Mouse (Mus musculus) sigmoid colon, adult 10 weeks (tissue): ENCODE data around the gene Cryga. TPM values are rescaled to one million over a fixed set of nuclear protein-coding genes. Genes with fewer than 3 reads are reported as not detected.

Source experiments
- polyA plus RNA-seq: library from polyadenylated mRNA; stranded (reverse); fragments of 350-450 nt; fragmentation: Illumina TruSeq; extraction: RNeasy Lipid Tissue Mini Kit (QIAGEN cat#74804); gene quantifications from one replicate; pipeline ENCODE4 v1.2.3, GENCODE M21; 2014; ENCODE audit warnings: low read depth, low replicate concordance

Cryga gene
- not detected for polyA plus RNA-seq

DNA sequence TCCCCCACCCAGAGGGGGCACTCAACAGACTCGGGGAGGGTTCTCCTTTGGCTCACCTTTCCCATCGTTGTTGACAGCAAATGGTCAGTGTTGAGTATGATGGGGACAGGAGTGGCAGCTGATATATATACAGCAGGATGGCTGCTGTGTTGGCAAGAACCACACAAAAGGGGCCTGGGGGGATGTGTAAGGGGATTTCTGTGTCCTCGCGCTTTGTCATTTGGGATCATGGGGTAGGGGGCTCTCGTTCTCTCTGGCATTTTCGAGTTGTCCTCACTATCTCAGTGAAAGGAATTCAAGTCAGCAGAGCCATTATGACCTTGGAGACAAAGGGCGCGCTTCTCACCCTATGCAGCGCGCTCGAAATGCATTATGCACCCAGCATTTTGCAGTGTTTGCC, at the start of gene Cryga:
Gene Cryga (minus strand): TSS at position 101 of the 400 bp plus-strand sequence.

DNA sequence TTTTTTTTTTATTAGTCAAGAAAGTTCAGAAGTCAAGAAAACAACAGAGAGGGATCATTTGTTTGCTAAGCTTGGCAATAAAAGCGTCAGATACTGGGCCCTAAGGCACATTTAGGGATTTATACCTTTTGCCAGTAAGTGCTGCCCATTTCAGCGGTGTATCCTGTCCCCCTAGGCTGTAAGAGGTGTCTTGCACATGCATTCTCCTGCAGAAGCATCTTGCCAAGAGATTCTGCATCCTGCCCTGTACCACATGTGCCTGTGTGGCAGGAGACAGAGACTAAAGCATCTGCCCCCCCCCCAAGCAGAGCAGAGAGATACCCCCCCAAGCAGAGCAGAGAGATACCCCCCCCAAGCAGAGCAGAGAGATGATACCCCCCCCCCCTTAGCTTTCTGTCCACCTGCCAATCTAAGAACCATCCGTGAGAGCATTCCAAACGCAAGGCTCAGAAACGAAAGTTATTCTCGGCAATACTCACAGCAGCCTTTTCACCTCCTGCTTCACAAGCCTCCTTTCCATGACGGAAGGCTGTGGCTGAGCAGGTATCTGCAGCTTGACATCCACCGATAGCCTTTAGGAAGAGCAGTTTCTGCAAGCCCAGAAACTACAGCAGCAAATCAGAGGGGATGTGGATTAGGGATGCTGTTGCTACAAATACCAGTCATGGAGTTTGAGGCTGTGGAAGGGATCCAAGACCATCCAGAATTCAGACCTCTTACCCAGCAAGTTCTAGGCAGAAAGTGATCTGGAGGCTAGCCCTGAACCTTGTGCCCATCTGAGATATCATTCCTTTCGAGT, 19.6 kb upstream of the Cryga start, which contains the start of gene D630023F18Rik:
Gene D630023F18Rik (minus strand): TSS at position 641 of the 799 bp plus-strand sequence.

GRCm38 (mm10) chr1:65119438-65119837, 16.3 kb upstream of the Cryga start, which contains the start of gene Gm28845:
TSS of gene Gm28845 (minus strand) at chr1:65119558.

DNA sequence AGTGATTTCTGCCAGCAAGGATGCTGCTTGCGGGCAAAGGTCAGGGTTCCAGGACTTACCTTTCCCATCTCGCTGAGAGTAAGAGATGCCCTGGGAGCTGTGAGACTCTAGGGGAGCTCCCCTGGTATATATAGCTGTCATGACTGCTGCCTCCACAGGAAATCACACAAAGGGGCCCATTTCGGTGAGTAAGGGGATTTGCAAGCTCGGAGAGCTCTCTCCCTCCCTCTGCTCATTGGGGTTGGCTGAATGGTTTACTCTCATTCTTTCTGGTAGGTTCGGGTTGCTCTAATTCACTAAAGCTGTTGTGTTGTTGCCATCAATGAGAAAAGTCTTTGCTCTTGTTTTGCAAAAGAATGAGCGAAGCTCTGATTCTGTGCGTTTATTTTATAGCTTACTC, 21.0 kb downstream of the Cryga start, which contains the start of gene Crygb:
Gene Crygb (minus strand): TSS at position 101 of the 400 bp plus-strand sequence.

GRCm38 (mm10) chr1:65073589-65073988, 29.6 kb downstream of the Cryga start, which contains the start of gene Crygc:
TSS of gene Crygc (minus strand) at chr1:65073689.

DNA sequence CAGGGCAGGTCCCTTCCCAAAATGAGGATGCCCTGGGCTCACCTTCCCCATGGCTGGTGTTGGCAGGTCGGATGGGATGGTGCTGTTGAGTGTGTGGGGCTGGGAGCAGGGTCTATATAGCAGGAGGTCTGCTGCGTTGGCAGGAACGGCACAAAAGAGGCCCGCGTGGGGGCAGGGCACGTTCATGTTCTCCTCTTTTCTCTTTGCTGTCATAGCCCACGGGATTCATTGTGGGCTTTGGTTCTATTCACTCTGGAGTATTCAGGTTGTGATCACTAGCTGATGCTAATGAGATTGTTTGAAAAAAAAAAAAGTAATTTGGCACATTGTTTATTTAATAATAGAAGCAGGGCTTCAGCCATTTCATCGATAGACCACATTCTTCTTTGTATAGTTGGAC, 39.8 kb downstream of the Cryga start, which contains the start of gene Crygd:
Gene Crygd (minus strand): TSS at position 101 of the 400 bp plus-strand sequence.

DNA sequence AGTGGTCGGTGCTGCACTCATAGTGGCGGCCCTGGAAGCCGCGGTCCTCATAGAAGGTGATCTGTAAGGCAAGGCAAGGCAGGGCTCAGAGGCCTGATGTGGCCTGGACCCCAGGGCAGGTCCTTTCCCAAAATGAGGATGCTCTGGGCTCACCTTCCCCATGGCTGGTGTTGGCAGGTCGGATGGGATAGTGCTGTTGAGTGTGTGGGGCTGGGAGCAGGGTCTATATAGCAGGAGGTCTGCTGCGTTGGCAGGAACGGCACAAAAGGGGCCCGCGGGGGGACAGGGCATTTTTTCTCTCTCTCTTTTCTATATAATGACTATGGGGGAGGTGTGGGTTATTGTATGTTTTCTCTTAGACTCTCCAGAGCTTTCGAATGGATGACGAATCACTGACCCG, 52.2 kb downstream of the Cryga start, which contains the start of gene Cryge:
Gene Cryge (minus strand): TSS at position 198 of the 400 bp plus-strand sequence.

Other genes starting within 250 kb of the Cryga start
- gene Plekhm3, start 146.5 kb downstream of the Cryga start, polyA plus RNA-seq: 3.2 TPM
- gene Akr1cl, start 70.6 kb downstream of the Cryga start, polyA plus RNA-seq: not detected
- not detected for gene Cryge, start 52.2 kb downstream of the Cryga start, polyA plus RNA-seq
- not detected for gene Crygd, start 39.9 kb downstream of the Cryga start, polyA plus RNA-seq
- gene Crygc, start 29.7 kb downstream of the Cryga start, polyA plus RNA-seq: not detected
- not detected for gene Crygb, start 21.1 kb downstream of the Cryga start, polyA plus RNA-seq
- gene Gm28845, start 16.2 kb upstream of the Cryga start, polyA plus RNA-seq: not detected
- 0.91 TPM for gene D630023F18Rik, start 19.8 kb upstream of the Cryga start, polyA plus RNA-seq
- 330 TPM for gene Idh1, start 83.1 kb upstream of the Cryga start, polyA plus RNA-seq
- 21.1 TPM for gene Pikfyve, start 83.3 kb upstream of the Cryga start, polyA plus RNA-seq
- not detected for gene Pth2r, start 178.7 kb upstream of the Cryga start, polyA plus RNA-seq